9 mouse cellular contexts compared by ENCODE assay signal in genomic region chr7:88430692-88431084, GRCm38 (mm10). TPM values are rescaled to one million over a fixed set of nuclear protein-coding genes. Genes with fewer than 3 reads are reported as not detected.
DNase-seq lines count a peak whose midpoint lies in the region; ATAC-seq and TF ChIP-seq lines count a peak whose summit lies in the region.
"Had no signal": no experiment of that assay in that cellular context is flagged by ENCODE, and none has a peak within 500 bp of the region (broad histone marks: within the 10 kb centered on the region; RNA-seq: fewer than 3 reads in every experiment).

No protein-coding gene starts in this region.

- no peaks in the 10 kb centered on the region for H3K27me3 ChIP-seq in kidney, postnatal 0 days (ENCODE audit: insufficient read depth, low read length)
- no peaks in the 10 kb centered on the region for H3K27me3 ChIP-seq in embryonic facial prominence, embryonic 14.5 days (replicated peaks; ENCODE audit: control insufficient read depth, insufficient read depth, low read length)
- no peaks in the 10 kb centered on the region for H3K27me3 ChIP-seq in limb, embryonic 11.5 days (ENCODE audit: control insufficient read depth, insufficient read depth, low read length)
- H3K27me3 ChIP-seq in neural tube, embryonic 11.5 days (ENCODE audit: control insufficient read depth, insufficient read depth, low read length): no peaks in the 10 kb centered on the region

- peak overlapping the region; percentile 46 for H3K4me3 ChIP-seq in kidney, postnatal 0 days (replicated peaks; ENCODE audit: low read depth, low read length)
- H3K4me3 ChIP-seq in embryonic facial prominence, embryonic 14.5 days (ENCODE audit: low read depth, low read length): peak overlapping the region; percentile 60
- peak overlapping the region; percentile 51 for H3K4me3 ChIP-seq in limb, embryonic 11.5 days (ENCODE audit: low read depth, low read length)
- peak overlapping the region; percentile 50 for H3K4me3 ChIP-seq in neural tube, embryonic 11.5 days (ENCODE audit: low read depth, low read length)

- intact Hi-C loops in left cerebral cortex, postnatal 10 days (cut with DNase I): no loop called here

- H3K36me3 ChIP-seq in kidney, postnatal 0 days (ENCODE audit: insufficient read depth, low read length): no peaks in the 10 kb centered on the region
- no peaks in the 10 kb centered on the region for H3K36me3 ChIP-seq in embryonic facial prominence, embryonic 14.5 days (ENCODE audit: control insufficient read depth, insufficient read depth, low read length)
- H3K36me3 ChIP-seq in limb, embryonic 11.5 days (ENCODE audit: control insufficient read depth, insufficient read depth, low read length): no peaks in the 10 kb centered on the region
- no peaks in the 10 kb centered on the region for H3K36me3 ChIP-seq in neural tube, embryonic 11.5 days (ENCODE audit: control insufficient read depth, insufficient read depth, low read length)

- WGBS in kidney, postnatal 0 days: 6% methylated on average over 13 of the region's 13 CpGs
- WGBS in embryonic facial prominence, embryonic 14.5 days: 7% methylated on average over 13 of the region's 13 CpGs
- 6% methylated on average over 13 of the region's 13 CpGs for WGBS in limb, embryonic 11.5 days
- WGBS in neural tube, embryonic 11.5 days: 4% methylated on average over 13 of the region's 13 CpGs

- ATAC-seq in kidney, postnatal 0 days (replicated peaks; ENCODE audit: low FRiP score, low read depth): no peak
- no peak for ATAC-seq in embryonic facial prominence, embryonic 14.5 days (ENCODE audit: low read depth)
- ATAC-seq in limb, embryonic 11.5 days (ENCODE audit: insufficient number of reproducible peaks, low FRiP score, low TSS enrichment, low read depth): no peak
- ATAC-seq in neural tube, embryonic 11.5 days (ENCODE audit: insufficient read depth, low FRiP score, low TSS enrichment): no peak

- H3K4me1 ChIP-seq in kidney, postnatal 0 days (replicated peaks; ENCODE audit: insufficient read depth, low read length): 0 out of 2 replicates have a peak, but pooled peaks cover 3% of the 10 kb centered on the region
- no peaks in the 10 kb centered on the region for H3K4me1 ChIP-seq in embryonic facial prominence, embryonic 14.5 days (ENCODE audit: control insufficient read depth, insufficient read depth, low read length)
- H3K4me1 ChIP-seq in limb, embryonic 11.5 days (ENCODE audit: control insufficient read depth, insufficient read depth, low read length): no peaks in the 10 kb centered on the region
- H3K4me1 ChIP-seq in neural tube, embryonic 11.5 days (ENCODE audit: control insufficient read depth, insufficient read depth, low read length): no peaks in the 10 kb centered on the region

- H3K9me3 ChIP-seq in kidney, postnatal 0 days (replicated peaks; ENCODE audit: low read length): no peaks in the 10 kb centered on the region
- H3K9me3 ChIP-seq in embryonic facial prominence, embryonic 14.5 days (ENCODE audit: control insufficient read depth, low read length): no peaks in the 10 kb centered on the region
- no peaks in the 10 kb centered on the region for H3K9me3 ChIP-seq in limb, embryonic 11.5 days (ENCODE audit: control insufficient read depth, low read length)
- H3K9me3 ChIP-seq in neural tube, embryonic 11.5 days (ENCODE audit: control insufficient read depth, low read length): no peaks in the 10 kb centered on the region

- H3K4me2 ChIP-seq in kidney, postnatal 0 days (ENCODE audit: low read length): peak overlapping the region; percentile 94
- peak overlapping the region; percentile 89 for H3K4me2 ChIP-seq in embryonic facial prominence, embryonic 14.5 days (ENCODE audit: low read depth, low read length)
- H3K4me2 ChIP-seq in limb, embryonic 11.5 days (ENCODE audit: low read depth, severe bottlenecking): peak overlapping the region; percentile 88
- peak overlapping the region; percentile 91 for H3K4me2 ChIP-seq in neural tube, embryonic 11.5 days (ENCODE audit: low read depth)

- no peak overlapping the region for H3K27ac ChIP-seq in kidney, postnatal 0 days
- no peak overlapping the region for H3K27ac ChIP-seq in embryonic facial prominence, embryonic 14.5 days (replicated peaks; ENCODE audit: low read depth, low read length)
- H3K27ac ChIP-seq in limb, embryonic 11.5 days (replicated peaks; ENCODE audit: low read depth, low read length): no peak overlapping the region
- H3K27ac ChIP-seq in neural tube, embryonic 11.5 days (ENCODE audit: low read depth, low read length): no peak overlapping the region

- H3K9ac ChIP-seq in kidney, postnatal 0 days (ENCODE audit: low read depth, low read length): peak overlapping the region; percentile 45; the same call in 1 of the 2 replicates
- peak overlapping the region; percentile 66 for H3K9ac ChIP-seq in embryonic facial prominence, embryonic 14.5 days (ENCODE audit: low read depth, low read length)
- peak overlapping the region; percentile 43 for H3K9ac ChIP-seq in limb, embryonic 11.5 days (ENCODE audit: low read length)
- peak overlapping the region; percentile 40 for H3K9ac ChIP-seq in neural tube, embryonic 11.5 days (ENCODE audit: low read length)

- TF ChIP-seq CTCF in kidney, postnatal 0 days (IDR thresholded peaks at IDR 0.05; ENCODE audit: low read depth): no peak

- no peak for DNase-seq in kidney, postnatal 0 days (ENCODE audit: low spot score)
- no peak for DNase-seq in kidney, postnatal 25 days
- no peak for DNase-seq in embryonic facial prominence, embryonic 14.5 days (ENCODE audit: low spot score)
- no peak for DNase-seq in limb, embryonic 11.5 days (ENCODE audit: low spot score)
- DNase-seq in neural tube, embryonic 11.5 days (ENCODE audit: low spot score): no peak
- DNase-seq in urinary bladder, adult 2 months (ENCODE audit: low spot score): no peak
- no peak for DNase-seq in left cerebral cortex, postnatal 10 days (ENCODE audit: extremely low spot score in 1 of 2, low spot score in 2 of 2)
- DNase-seq in layer of hippocampus, postnatal 25 days (ENCODE audit: extremely low spot score in 1 of 2, low spot score in 1 of 2): no peak

RNA-seq across cellular contexts. Expression of gene Rab38, which starts 0.6 kb away (rescaled TPM):
- 7.6 and 8.3 TPM in 2 replicates for polyA plus RNA-seq in kidney, postnatal 0 days (2015; fragmentation: Nextera tagmentation; extraction: Ambion mirVana)
- polyA plus RNA-seq in embryonic facial prominence, embryonic 14.5 days (2014; fragmentation: Nextera tagmentation; extraction: Ambion mirVana): 23.2 and 24.9 TPM in 2 replicates
- polyA plus RNA-seq in limb, embryonic 11.5 days (2014; fragmentation: Nextera tagmentation; extraction: Ambion mirVana): 4.6 and 4.7 TPM in 2 replicates
- polyA plus RNA-seq in neural tube, embryonic 11.5 days (2014; fragmentation: Nextera tagmentation; extraction: Ambion mirVana): 4.9 and 5.9 TPM in 2 replicates
- polyA plus RNA-seq in urinary bladder, adult 2 months (2012; rRNA removed): 3.3 and 3.9 TPM in 2 replicates
- under 1 TPM; 0.34 to 0.83 TPM for total RNA-seq in left cerebral cortex, postnatal 10 days (2021)
- 1 to 10 TPM; 1.7 to 2.1 TPM for total RNA-seq in layer of hippocampus, postnatal 25 days (2021)
- total RNA-seq: gastrocnemius, adult 8-10 months had no signal
